Mouse (Mus musculus) neural tube, embryonic 13.5 days (tissue): ENCODE results near the gene Tmem267. TPM values are rescaled to one million over a fixed set of nuclear protein-coding genes. Genes with fewer than 3 reads are reported as not detected.
"Not testable (repeated sequence)": the region's sequence is repeated elsewhere in the genome, so short reads cannot be mapped to it uniquely, and the experiment has no call there.

Source experiments
- ATAC-seq: fragments of 200-750 bp; cut with Nextera tagmentation; 2 replicates; pipeline ENCODE4 v1.8.0; 2017; ENCODE audit warnings: low read depth, mild to moderate bottlenecking, moderate TSS enrichment, moderate library complexity
- H3K27ac ChIP-seq: fragments of 300-500 bp; sonication (generic); replicated peaks from 2 replicates; pipeline ENCODE4 v1.5.1; 2015; ENCODE audit warnings: moderate library complexity, mild to moderate bottlenecking, inconsistent platforms
- H3K27me3 ChIP-seq: fragments of 300-500 bp; sonication (generic); 2 replicates; pipeline ENCODE4 v1.6.1; 2015; ENCODE audit warnings: mild to moderate bottlenecking, inconsistent platforms
- H3K36me3 ChIP-seq: fragments of 300-500 bp; sonication (generic); 2 replicates; pipeline ENCODE4 v1.6.1; 2015; ENCODE audit warnings: mild to moderate bottlenecking, inconsistent platforms
- H3K4me1 ChIP-seq: fragments of 300-500 bp; sonication (generic); replicated peaks from 2 replicates; pipeline ENCODE4 v1.6.1; 2015; ENCODE audit warnings: inconsistent platforms
- H3K4me2 ChIP-seq: fragments of 300-500 bp; sonication (generic); 2 replicates; pipeline ENCODE4 v1.6.1; 2015; ENCODE audit warnings: inconsistent platforms, mild to moderate bottlenecking, moderate library complexity
- H3K4me3 ChIP-seq: fragments of 300-500 bp; sonication (generic); 2 replicates; pipeline ENCODE4 v1.5.1; 2015; ENCODE audit warnings: mild to moderate bottlenecking, inconsistent platforms
- H3K9ac ChIP-seq: fragments of 300-500 bp; sonication (generic); 2 replicates; pipeline ENCODE4 v1.6.1; 2015; ENCODE audit warnings: moderate library complexity, mild to moderate bottlenecking, inconsistent platforms
- H3K9me3 ChIP-seq: fragments of 300-500 bp; sonication (generic); 2 replicates; pipeline ENCODE4 v1.6.1; 2016; ENCODE audit warnings: inconsistent platforms
- WGBS: fragments of 180-500 bp; shearing (Covaris S2); methylation state at CpG from one replicate; pipeline ENCODE4 v1.1.7; 2015; 5-methylcytosine and 5-hydroxymethylcytosine counted together
- polyA plus RNA-seq: library from polyadenylated mRNA; unstranded; fragments of >200 nt; fragmentation: Nextera tagmentation; extraction: Ambion mirVana; gene quantifications from 2 replicates; pipeline ENCODE4 v1.2.1, GENCODE M21; 2015

Tmem267 gene
- polyA plus RNA-seq: 3.3 and 4.2 TPM in 2 replicates

DNA sequence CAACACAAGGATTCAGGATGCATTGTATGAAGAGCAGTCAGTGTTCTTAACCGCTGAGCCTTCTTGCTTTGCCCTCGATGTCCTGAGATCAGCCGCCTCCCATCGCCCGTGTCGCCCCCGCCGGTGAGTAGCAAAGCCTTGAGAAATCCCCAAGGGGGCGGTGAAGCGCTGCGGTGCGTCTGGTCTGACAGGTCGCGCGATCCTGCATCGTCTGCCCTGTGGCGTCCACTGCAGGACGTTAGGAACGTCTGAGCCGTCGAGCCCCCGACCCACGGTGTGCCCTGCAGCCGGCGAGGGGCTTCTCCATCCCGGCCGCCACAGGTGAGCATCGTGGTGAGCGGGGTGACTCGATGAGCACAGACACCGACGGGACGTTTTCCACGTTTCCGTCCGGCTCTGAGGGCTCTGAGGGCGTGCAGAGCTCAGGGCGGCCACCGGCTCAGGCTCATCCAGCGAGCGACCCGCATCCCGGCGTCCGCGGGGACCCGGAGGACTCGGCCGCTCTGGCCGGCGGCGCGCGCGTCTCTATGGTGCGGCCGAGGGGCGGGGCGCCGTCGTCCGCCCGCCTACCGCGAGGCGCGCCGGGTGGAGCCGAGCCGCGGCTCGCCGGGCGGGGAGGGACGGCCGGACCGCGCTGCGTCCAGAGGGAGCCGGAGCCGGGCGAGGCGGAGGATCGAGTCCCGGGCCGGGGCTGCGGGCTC lies at the start of gene Tmem267, which contains the start of gene 3110070M22Rik:
Tmem267 (plus strand) TSS at position 160 of the 701 bp plus-strand sequence.
3110070M22Rik (minus strand) TSS at position 504 of the 701 bp plus-strand sequence.
- no peaks in the 10 kb centered on the region for H3K4me1 ChIP-seq
- H3K27me3 ChIP-seq: no peaks in the 10 kb centered on the region
- ATAC-seq: no peak
- H3K27ac ChIP-seq: peak within 1 kb of the TSS; percentile 52
- peaks cover 19% of the 10 kb centered on the region for H3K9me3 ChIP-seq
- 80% methylated on average over 87 of the region's 87 CpGs for WGBS
- H3K4me2 ChIP-seq: peak within 1 kb of the TSS; percentile 35
- no peak within 1 kb of the TSS for H3K4me3 ChIP-seq
- H3K36me3 ChIP-seq: peaks cover 47% of the 10 kb centered on the region
- H3K9ac ChIP-seq: peak within 1 kb of the TSS; percentile 27

DNA sequence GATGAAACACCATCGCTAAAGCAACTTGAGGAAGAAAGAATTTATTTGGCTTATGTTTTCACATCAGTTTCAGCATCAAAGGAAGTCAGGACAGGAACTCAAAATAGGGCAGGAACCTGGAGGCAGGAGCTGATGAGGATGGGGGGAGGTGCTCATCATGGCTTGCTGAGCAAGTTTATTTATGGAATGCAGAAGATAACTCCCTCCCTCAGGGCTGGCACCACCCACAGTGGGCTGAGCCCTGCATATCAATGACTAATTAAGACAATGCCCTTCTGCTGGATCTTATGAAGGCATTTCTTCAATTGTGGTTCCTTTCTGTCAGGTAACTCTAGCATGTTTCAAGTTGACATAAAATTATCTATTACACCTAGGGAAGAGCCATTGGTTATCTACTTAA lies 45.6 kb upstream of the Tmem267 start:
- Histone ChIP-seq H3K36me3 (peaks cover 67% of the 10 kb centered on the region), H3K4me3 (no peak overlapping the region), H3K9me3 (no peaks in the 10 kb centered on the region), H3K27ac (no peak overlapping the region), H3K4me2 (no peak overlapping the region), H3K27me3 (no peaks in the 10 kb centered on the region), H3K9ac (no peak overlapping the region), H3K4me1 (no peaks in the 10 kb centered on the region)
- ATAC-seq: no peak
- WGBS: 95% methylated on average over 1 of the region's 1 CpGs

DNA sequence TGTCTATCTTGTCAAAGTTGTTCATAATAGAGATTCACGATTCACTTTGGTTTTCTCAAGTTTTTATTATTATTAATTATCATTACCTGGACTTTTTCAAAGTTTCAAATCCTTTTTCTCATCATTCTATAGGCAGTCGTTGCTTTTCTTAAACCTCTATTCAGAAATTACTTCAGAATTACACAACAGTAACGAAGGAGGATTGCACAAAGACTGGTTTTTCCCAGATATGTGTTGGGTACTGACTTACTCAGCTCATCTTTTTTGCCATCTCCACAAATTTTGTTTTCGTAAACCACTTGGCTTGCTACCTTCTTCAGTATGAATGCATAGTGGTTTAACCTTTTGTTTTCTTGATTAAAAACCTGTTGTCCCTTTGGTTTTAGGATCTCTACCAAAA lies 34.3 kb upstream of the Tmem267 start:
- H3K27ac ChIP-seq: no peak overlapping the region
- H3K4me2 ChIP-seq: no peak overlapping the region
- no peak overlapping the region for H3K9ac ChIP-seq
- no peaks in the 10 kb centered on the region for H3K27me3 ChIP-seq
- no peak overlapping the region for H3K4me3 ChIP-seq
- no peaks in the 10 kb centered on the region for H3K9me3 ChIP-seq
- ATAC-seq: no peak
- peaks cover 61% of the 10 kb centered on the region for H3K36me3 ChIP-seq
- 94% methylated on average over 4 of the region's 4 CpGs for WGBS
- no peaks in the 10 kb centered on the region for H3K4me1 ChIP-seq

DNA sequence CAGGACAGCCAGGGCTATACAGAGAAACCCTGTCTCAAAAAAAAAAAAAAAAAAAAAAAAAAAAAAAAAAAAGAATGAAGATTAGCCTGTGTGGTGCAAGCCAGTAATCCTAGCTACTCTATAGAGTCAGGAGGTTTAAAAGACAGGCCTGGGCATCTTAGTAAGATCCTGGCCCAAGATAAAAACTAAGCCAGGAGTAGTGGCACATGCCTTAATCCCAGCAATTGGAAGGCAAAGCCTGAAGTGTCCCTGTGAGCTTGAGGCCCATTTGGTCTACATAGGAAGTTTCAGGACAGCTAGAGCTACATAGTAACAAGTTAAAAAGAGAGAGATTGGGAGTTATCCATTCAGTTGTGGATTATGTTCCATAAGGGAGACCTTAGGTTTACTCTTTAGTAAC lies 32.8 kb upstream of the Tmem267 start:
- Histone ChIP-seq H3K27me3 (no peaks in the 10 kb centered on the region), H3K4me3 (no peak overlapping the region), H3K4me2 (no peak overlapping the region), H3K27ac (no peak overlapping the region), H3K4me1 (no peaks in the 10 kb centered on the region), H3K36me3 (peaks cover 65% of the 10 kb centered on the region), H3K9me3 (no peaks in the 10 kb centered on the region), H3K9ac (no peak overlapping the region)
- no peak for ATAC-seq

DNA sequence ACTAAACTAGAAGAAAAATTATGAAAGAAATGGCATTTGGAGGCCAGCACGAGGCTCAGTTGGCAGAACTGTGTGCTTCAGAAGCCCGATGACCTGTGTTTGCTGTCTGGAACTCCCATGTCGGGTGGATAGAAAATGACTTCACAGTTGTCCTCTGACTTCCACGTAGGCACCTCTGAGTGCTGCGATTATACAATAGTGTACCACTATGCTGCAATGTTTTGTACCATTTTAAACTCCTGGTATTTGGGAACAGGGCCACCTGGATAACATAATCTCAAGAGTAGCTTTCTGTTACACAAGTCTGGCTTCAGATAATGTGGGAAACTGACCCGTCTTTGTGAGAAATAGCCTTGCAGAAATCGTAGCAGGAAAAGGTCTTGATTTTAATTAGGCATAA lies 31.5 kb upstream of the Tmem267 start:
- Histone ChIP-seq H3K27ac (no peak overlapping the region), H3K4me1 (no peaks in the 10 kb centered on the region), H3K4me2 (no peak overlapping the region), H3K4me3 (no peak overlapping the region), H3K9me3 (no peaks in the 10 kb centered on the region), H3K36me3 (peaks cover 53% of the 10 kb centered on the region), H3K27me3 (no peaks in the 10 kb centered on the region), H3K9ac (no peak overlapping the region)
- ATAC-seq: no peak
- 93% methylated on average over 7 of the region's 7 CpGs for WGBS

DNA sequence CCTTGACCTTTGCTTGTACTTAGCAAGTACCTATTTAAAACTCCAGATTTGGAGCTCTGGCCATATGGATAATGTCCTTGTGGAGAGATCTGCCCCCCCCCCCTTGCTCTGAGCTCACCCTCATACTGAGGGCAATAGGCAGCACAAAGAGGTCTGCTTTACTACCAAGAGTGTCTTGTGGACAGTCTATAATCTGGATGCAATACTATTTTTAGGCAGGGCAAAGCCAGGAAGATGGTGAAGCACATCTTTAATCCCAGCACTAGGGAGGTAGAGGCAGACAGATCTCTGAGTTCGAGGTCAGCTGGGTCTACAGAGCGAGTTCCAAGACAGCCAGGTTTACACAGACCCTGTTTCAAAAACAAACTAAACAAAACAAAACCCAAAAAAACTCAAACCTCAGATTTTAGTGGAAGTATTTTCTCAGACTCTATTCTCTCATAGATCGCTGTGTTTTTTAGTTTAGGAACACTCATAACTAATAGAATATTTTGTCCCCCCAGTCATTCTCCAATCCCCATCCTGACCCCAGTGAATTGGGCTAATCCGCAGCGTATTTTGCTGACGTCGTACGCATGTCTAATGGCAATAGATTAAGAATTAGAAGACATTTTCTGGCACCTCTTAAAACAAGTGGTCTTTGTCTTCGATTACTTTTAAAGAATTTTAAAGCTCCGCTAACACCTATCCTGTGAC lies 25.8 kb upstream of the Tmem267 start:
- Histone ChIP-seq H3K4me2 (peak overlapping the region; percentile 85), H3K36me3 (peaks cover 31% of the 10 kb centered on the region), H3K27me3 (no peaks in the 10 kb centered on the region), H3K4me3 (peak overlapping the region; percentile 81), H3K9ac (peak overlapping the region; percentile 89), H3K27ac (peak overlapping the region; percentile 84), H3K4me1 (peaks cover 32% of the 10 kb centered on the region), H3K9me3 (no peaks in the 10 kb centered on the region)
- ATAC-seq: peak; percentile 58
- WGBS: 9% methylated on average over 10 of the region's 10 CpGs

DNA sequence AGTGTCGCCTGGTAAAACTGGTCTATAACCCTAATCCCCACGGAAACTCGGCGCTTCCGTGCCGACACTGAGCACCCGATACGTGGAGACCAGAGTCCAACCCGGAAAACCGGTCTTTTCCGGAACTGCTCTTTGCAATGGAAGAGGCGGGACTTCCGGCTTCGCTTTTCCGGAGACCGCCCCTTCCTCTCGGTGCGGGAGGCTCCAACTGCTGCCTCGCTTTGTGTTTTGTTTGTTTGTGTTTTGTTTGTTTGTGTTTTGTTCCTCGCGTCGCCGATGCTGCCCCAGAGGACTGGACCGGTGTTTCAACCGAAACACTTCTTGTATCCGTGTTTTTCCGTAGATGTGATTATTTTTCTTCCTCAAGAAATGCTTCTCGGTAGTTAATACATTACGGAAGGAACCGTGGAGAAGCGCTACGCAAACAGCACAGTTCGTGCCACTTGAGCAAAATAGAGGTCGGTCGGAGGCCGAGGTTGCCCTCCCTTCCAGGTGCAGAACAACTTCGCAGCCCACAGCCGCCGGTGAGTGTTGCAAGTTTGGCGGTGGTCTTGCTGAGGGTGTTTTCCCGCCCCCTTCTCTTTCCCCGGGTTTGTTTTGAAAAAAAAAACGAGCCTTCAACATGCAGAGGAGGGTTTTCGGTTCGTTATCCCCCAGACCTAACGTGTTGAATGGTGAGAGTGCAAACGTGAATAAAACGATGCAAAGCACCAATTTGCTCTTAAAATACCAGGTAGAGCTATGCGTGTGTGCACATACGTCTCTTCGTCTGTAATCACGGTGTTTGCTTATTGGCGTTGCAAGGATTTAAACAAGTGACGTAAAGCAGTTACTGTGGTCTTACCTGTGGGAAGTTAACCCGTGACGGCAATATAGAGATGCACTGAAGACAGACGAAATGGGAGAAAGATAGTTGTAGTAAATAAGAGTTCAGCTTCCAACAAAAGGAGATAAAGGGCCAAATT lies 25.0 kb upstream of the Tmem267 start, which contains the start of gene 4833420G17Rik:
4833420G17Rik (plus strand) TSS at position 173 of the 965 bp plus-strand sequence.
- H3K4me1 ChIP-seq: peaks cover 32% of the 10 kb centered on the region
- H3K4me2 ChIP-seq: peak within 1 kb of the TSS; percentile 85
- H3K27ac ChIP-seq: peak within 1 kb of the TSS; percentile 84
- H3K9ac ChIP-seq: peak within 1 kb of the TSS; percentile 89
- ATAC-seq: peak; percentile 98
- H3K9me3 ChIP-seq: no peaks in the 10 kb centered on the region
- WGBS: 9% methylated on average over 57 of the region's 57 CpGs
- H3K36me3 ChIP-seq: peaks cover 36% of the 10 kb centered on the region
- peak within 1 kb of the TSS; percentile 81 for H3K4me3 ChIP-seq
- H3K27me3 ChIP-seq: no peaks in the 10 kb centered on the region

DNA sequence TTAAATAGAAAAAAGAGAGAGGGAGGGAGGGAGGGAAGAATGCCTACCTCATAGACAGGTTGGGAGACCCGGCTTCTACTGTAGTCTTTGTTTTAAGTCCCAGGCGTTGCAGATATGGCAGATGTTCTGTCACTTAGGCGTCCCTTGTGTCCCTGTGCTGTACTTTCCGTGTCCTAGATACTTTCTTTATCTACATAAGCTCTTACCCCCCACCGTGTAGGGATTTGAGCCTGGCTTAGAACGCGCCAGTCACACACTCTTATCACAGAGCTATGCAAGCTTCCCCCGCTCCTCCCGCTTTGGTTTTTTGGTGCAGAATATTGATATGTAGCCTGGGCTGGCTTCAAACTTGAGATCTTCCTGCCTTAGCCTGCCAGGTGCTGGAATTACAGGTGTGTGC lies 11.2 kb upstream of the Tmem267 start:
- peaks cover 88% of the 10 kb centered on the region for H3K36me3 ChIP-seq
- H3K27ac ChIP-seq: no peak overlapping the region
- H3K4me1 ChIP-seq: no peaks in the 10 kb centered on the region
- no peaks in the 10 kb centered on the region for H3K9me3 ChIP-seq
- H3K9ac ChIP-seq: no peak overlapping the region
- H3K27me3 ChIP-seq: no peaks in the 10 kb centered on the region
- H3K4me2 ChIP-seq: no peak overlapping the region
- no peak overlapping the region for H3K4me3 ChIP-seq
- 92% methylated on average over 9 of the region's 9 CpGs for WGBS
- no peak for ATAC-seq

DNA sequence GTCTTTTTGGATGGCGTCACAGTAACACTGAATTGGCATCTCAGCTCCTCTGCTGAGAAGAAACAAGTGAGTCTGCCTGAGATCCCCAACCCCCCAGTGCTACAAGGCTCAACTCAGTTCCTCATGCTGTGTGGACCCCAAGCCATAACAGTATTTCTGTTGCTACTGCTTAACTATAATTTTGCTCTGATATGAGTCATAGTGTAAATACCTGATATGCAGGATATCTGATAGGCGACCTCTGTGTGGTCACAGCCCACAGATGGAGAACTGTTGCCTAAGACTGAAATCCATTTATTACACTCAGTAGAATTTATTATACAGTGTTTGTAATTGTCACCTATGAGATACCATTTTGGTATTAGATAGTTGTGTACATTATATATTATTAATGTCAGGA lies 10.1 kb upstream of the Tmem267 start:
- Histone ChIP-seq H3K4me2 (no peak overlapping the region), H3K4me3 (no peak overlapping the region), H3K36me3 (peaks cover 84% of the 10 kb centered on the region), H3K4me1 (no peaks in the 10 kb centered on the region), H3K9ac (no peak overlapping the region), H3K27ac (no peak overlapping the region), H3K27me3 (no peaks in the 10 kb centered on the region), H3K9me3 (no peaks in the 10 kb centered on the region)
- WGBS: 92% methylated on average over 2 of the region's 2 CpGs
- no peak for ATAC-seq

DNA sequence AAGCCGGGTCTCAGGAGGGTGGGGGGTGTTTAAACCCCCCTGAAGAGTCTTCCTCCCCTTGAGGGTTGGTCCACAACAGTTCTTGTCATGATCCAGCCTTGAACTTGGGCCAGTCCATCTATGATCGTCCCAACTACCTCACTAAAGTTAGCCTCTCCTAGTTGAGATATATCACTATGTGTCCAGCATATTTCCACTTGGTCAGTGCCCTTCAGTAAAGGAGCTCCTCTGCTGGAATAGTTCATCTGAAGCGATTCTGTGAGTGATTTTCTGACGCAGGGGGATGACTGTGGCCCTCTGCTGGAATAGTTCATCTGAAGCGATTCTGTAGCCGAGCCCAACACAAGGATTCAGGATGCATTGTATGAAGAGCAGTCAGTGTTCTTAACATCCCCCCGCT lies 485 bp upstream of the Tmem267 start:
- no peak for ATAC-seq
- Histone ChIP-seq H3K4me1 (no peaks in the 10 kb centered on the region), H3K4me2 (peak overlapping the region; percentile 35), H3K36me3 (peaks cover 52% of the 10 kb centered on the region), H3K4me3 (no peak overlapping the region), H3K9me3 (peaks cover 19% of the 10 kb centered on the region), H3K27ac (no peak overlapping the region), H3K9ac (no peak overlapping the region), H3K27me3 (no peaks in the 10 kb centered on the region)
- WGBS: 61% methylated on average over 7 of the region's 7 CpGs

DNA sequence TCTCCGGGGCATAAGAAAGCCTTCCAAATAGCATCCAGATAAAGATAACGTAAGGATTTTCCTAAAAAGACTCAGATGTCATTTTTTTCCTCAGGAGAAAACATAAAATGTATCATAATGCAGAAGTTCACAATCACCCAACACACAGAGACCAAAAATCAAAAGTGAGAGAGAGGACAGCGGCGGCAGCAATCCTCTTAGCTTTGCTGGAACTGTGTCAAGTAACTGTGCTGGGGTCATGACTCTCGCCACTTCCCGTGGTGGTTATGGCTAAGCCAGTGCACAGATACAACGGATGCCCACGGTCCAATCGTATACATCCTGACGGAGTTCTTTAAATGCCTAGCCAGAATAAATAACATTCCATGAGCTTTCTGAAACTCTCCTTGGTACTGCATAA lies 4.2 kb downstream of the Tmem267 start:
- Histone ChIP-seq H3K36me3 (peaks cover 14% of the 10 kb centered on the region), H3K9me3 (peaks cover 24% of the 10 kb centered on the region)
- H3K4me3 ChIP-seq, H3K4me1 ChIP-seq, H3K4me2 ChIP-seq, H3K27me3 ChIP-seq, H3K27ac ChIP-seq, H3K9ac ChIP-seq, ATAC-seq: not testable (repeated sequence)
- 92% methylated on average over 10 of the region's 10 CpGs for WGBS

DNA sequence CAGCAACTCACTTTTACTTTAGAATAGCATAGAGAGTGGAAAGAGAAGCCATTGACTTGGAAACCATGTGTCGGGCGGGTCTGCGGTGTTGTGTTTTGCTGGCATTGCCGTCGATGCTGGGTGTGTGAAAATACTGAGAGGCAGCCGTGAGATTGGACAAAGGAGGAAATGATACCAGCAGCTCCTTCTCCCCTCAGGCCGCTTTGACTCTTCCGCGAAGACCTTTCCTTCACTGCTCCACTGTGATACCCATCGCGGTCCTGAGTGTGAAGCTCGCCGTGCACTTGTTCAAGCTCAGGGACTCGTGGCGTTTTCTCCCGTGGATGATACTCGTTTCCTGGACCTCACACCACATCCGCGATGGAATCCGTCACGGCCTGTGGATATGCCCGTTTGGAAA lies 7.1 kb downstream of the Tmem267 start:
- H3K9ac ChIP-seq, H3K36me3 ChIP-seq, H3K27ac ChIP-seq, H3K27me3 ChIP-seq, H3K4me3 ChIP-seq, H3K4me2 ChIP-seq, ATAC-seq, H3K4me1 ChIP-seq: not testable (repeated sequence)
- peaks cover 23% of the 10 kb centered on the region for H3K9me3 ChIP-seq
- 95% methylated on average over 13 of the region's 22 CpGs for WGBS
